In the genomic region with DNA sequence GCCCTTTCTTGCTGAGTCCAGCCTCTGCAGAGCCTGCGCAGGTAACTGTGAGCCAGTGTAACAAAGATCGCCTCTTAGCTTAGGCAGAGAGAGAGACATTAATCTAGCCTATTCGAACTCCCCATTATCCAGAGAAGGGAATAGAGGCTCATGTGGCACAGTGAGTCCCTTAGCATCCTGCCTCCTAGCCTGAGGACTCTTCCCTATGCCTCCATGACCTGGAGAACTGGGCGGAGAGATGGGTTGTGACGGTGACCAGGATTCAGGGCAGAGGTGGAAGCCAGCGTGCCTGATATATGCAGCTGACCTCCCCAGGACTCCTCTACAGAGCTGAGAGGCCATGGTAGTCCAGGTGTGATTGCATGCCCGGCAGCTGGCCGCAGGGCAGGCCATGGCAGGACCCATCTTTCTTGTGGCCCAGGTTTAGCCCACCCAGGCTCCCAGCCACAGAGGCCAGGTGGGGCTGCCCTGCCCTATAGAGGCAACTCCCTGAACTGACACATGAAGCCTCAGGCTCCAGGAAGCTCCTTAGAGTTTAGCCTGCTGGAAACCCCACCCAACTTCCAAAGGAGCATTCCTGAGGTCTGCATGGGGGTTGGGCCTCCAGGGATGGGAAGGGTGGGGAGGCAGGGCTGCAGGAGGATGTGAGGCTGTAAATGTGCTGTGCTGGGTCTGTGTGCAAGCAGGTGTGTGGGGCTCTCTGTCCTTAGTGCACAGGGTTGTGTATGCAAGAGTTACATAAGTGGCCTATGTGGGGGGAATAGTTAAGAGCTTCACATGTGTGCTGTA, we compare ENCODE assay signal across 8 mouse cellular contexts. TPM values are rescaled to one million over a fixed set of nuclear protein-coding genes. Genes with fewer than 3 reads are reported as not detected.
A peak's percentile ranks its signal among the peaks of the same experiment; 100 is the strongest.
DNase-seq lines count a peak whose midpoint lies in the region; ATAC-seq and TF ChIP-seq lines count a peak whose summit lies in the region.

No protein-coding gene starts in this region.

- TF ChIP-seq POLR2A in ES-Bruce4 (IDR thresholded peaks at IDR 0.05; ENCODE audit: insufficient read depth, low read length) = no peak
- TF ChIP-seq POLR2A in limb, embryonic 14.5 days (IDR thresholded peaks at IDR 0.05; ENCODE audit: borderline replicate concordance, extremely low read depth, insufficient read depth, insufficient read length) = no peak

- peaks cover 95% of the 10 kb centered on the region for H3K4me1 ChIP-seq in heart, embryonic 10.5 days
- peaks cover 23% of the 10 kb centered on the region for H3K4me1 ChIP-seq in ES-Bruce4 (ENCODE audit: control insufficient read depth, insufficient read depth, low read length)
- H3K4me1 ChIP-seq in forebrain, embryonic 15.5 days = peaks cover 29% of the 10 kb centered on the region
- peaks cover 85% of the 10 kb centered on the region for H3K4me1 ChIP-seq in limb, embryonic 14.5 days (ENCODE audit: control insufficient read depth, insufficient read depth, low read length)

- 61% methylated on average over 8 of the region's 8 CpGs for WGBS in heart, embryonic 10.5 days
- WGBS in forebrain, embryonic 15.5 days = 81% methylated on average over 8 of the region's 8 CpGs
- WGBS in limb, embryonic 14.5 days = 60% methylated on average over 8 of the region's 8 CpGs

- no peak for TF ChIP-seq CTCF in ES-Bruce4 (IDR thresholded peaks at IDR 0.05; ENCODE audit: low read depth, low read length)

- H3K9ac ChIP-seq in ES-Bruce4 (ENCODE audit: low read depth, poor library complexity, severe bottlenecking) = no peak overlapping the region
- no peak overlapping the region for H3K9ac ChIP-seq in forebrain, embryonic 15.5 days (replicated peaks)
- no peak overlapping the region for H3K9ac ChIP-seq in limb, embryonic 14.5 days (ENCODE audit: low read depth, low read length, severe bottlenecking)

- H3K36me3 ChIP-seq in heart, embryonic 10.5 days = peaks cover 32% of the 10 kb centered on the region
- peaks cover 13% of the 10 kb centered on the region; the same call in 1 of the 2 replicates for H3K36me3 ChIP-seq in ES-Bruce4 (ENCODE audit: control insufficient read depth, insufficient read depth, low read length, poor library complexity, severe bottlenecking)
- H3K36me3 ChIP-seq in forebrain, embryonic 15.5 days = peaks cover under 1% of the 10 kb centered on the region; the same call in 1 of the 2 replicates
- peaks cover 44% of the 10 kb centered on the region for H3K36me3 ChIP-seq in limb, embryonic 14.5 days (ENCODE audit: control insufficient read depth, insufficient read depth, low read length)

- H3K27ac ChIP-seq in heart, embryonic 10.5 days = peak overlapping the region; percentile 86
- H3K27ac ChIP-seq in ES-Bruce4 (ENCODE audit: insufficient read depth, low read length) = peak overlapping the region; percentile 91
- H3K27ac ChIP-seq in forebrain, embryonic 15.5 days (replicated peaks) = no peak overlapping the region
- H3K27ac ChIP-seq in limb, embryonic 14.5 days (replicated peaks; ENCODE audit: low read depth, low read length) = peak overlapping the region; percentile 33

- intact Hi-C loops in heart, postnatal 36 days (cut with DNase I) = loop anchor here (1.0 to 5.0 kb wide), 4 partner anchors 15 to 242 kb away; no protein-coding TSS in a partner anchor

- no peak overlapping the region for H3K4me2 ChIP-seq in forebrain, embryonic 15.5 days (replicated peaks)
- H3K4me2 ChIP-seq in limb, embryonic 14.5 days (replicated peaks; ENCODE audit: low read depth, low read length, severe bottlenecking) = no peak overlapping the region

- 0 out of 2 replicates have a peak, but pooled peaks have one; percentile 3 for ATAC-seq in forebrain, embryonic 15.5 days (replicated peaks)
- peak; percentile 10; the same call in 1 of the 2 replicates for ATAC-seq in limb, embryonic 14.5 days (ENCODE audit: low FRiP score, low read depth)

- no peak for DNase-seq in heart, embryonic 10.5 days (ENCODE audit: low spot score)
- no peak for DNase-seq in heart, postnatal 36 days
- DNase-seq in limb, embryonic 14.5 days (ENCODE audit: low spot score) = no peak
- DNase-seq in right cerebral cortex, postnatal 25 days = no peak
- DNase-seq in left cerebral cortex, adult 11 months (ENCODE audit: low spot score) = no peak
- no peak for DNase-seq in frontal cortex, postnatal 36 days (ENCODE audit: low spot score in 2 of 2)

- H3K4me3 ChIP-seq in heart, embryonic 10.5 days = peak overlapping the region; percentile 44; the same call in 1 of the 2 replicates
- peak overlapping the region; percentile 38 for H3K4me3 ChIP-seq in ES-Bruce4 (ENCODE audit: low read depth, low read length)
- H3K4me3 ChIP-seq in forebrain, embryonic 15.5 days = no peak overlapping the region
- no peak overlapping the region for H3K4me3 ChIP-seq in limb, embryonic 14.5 days (replicated peaks; ENCODE audit: low read length)

- H3K27me3 ChIP-seq in heart, embryonic 10.5 days (ENCODE audit: insufficient read depth, poor library complexity, severe bottlenecking) = no peaks in the 10 kb centered on the region
- H3K27me3 ChIP-seq in ES-Bruce4 (ENCODE audit: control insufficient read depth, insufficient read depth, low read length, poor library complexity, severe bottlenecking) = no peaks in the 10 kb centered on the region
- H3K27me3 ChIP-seq in forebrain, embryonic 15.5 days = no peaks in the 10 kb centered on the region
- H3K27me3 ChIP-seq in limb, embryonic 14.5 days (ENCODE audit: control insufficient read depth, insufficient read depth, low read length) = no peaks in the 10 kb centered on the region

- H3K9me3 ChIP-seq in heart, embryonic 10.5 days = no peaks in the 10 kb centered on the region
- no peaks in the 10 kb centered on the region for H3K9me3 ChIP-seq in ES-Bruce4 (replicated peaks; ENCODE audit: control insufficient read depth, insufficient read depth, low read length, poor library complexity, severe bottlenecking)
- H3K9me3 ChIP-seq in forebrain, embryonic 15.5 days = no peaks in the 10 kb centered on the region
- no peaks in the 10 kb centered on the region for H3K9me3 ChIP-seq in limb, embryonic 14.5 days (ENCODE audit: control insufficient read depth, low read length)

- peak; percentile 95 for TF ChIP-seq EP300 in ES-Bruce4 (IDR thresholded peaks at IDR 0.05; ENCODE audit: insufficient read depth, low read depth, low read length)

RNA-seq across cellular contexts. Expression of gene Ahdc1, which starts 44.3 kb away (rescaled TPM):
- 8.4 and 12.2 TPM in 2 replicates for polyA plus RNA-seq in heart, embryonic 10.5 days (2016; fragmentation: Nextera tagmentation; extraction: Ambion mirVana)
- 10 to 100 TPM; 41.9 to 50.8 TPM for total RNA-seq in heart, postnatal 36 days (2021)
- 88.2 and 102 TPM in 2 replicates for polyA plus RNA-seq in ES-Bruce4 (2011; ENCODE audit: insufficient read depth, insufficient read length, low read depth, missing spikeins)
- polyA plus RNA-seq in forebrain, embryonic 15.5 days (2015; fragmentation: Nextera tagmentation; extraction: Ambion mirVana) = 14.2 and 17.0 TPM in 2 replicates
- polyA plus RNA-seq in limb, embryonic 14.5 days (2012; rRNA removed) = 29.6 and 41.0 TPM in 2 replicates
- polyA plus RNA-seq in limb, embryonic 14.5 days (2014; fragmentation: Nextera tagmentation; extraction: Ambion mirVana) = 12.9 and 15.6 TPM in 2 replicates

Comparison
In these comparisons a context has a peak if more than half of its experiments do, and no peak if none do; other contexts are left out.
1. H3K4me3 ChIP-seq: peak in heart, embryonic 10.5 days (single experiment) and ES-Bruce4 (single experiment); none in forebrain, embryonic 15.5 days (single experiment) and limb, embryonic 14.5 days (single experiment).